Mouse (Mus musculus): ENCODE data around the gene Gjb1.

- TF ChIP-seq CTCF (IDR thresholded peaks at IDR 0.05; ENCODE audit: control insufficient read depth, insufficient read depth, low read length) = no peak
- TF ChIP-seq POLR2A (IDR thresholded peaks at IDR 0.05; ENCODE audit: borderline replicate concordance, control insufficient read depth, low read depth, low read length) = no peak
Observed at GRCm38 (mm10) chrX:101332031-101332374, 44.2 kb upstream of the Gjb1 start.

All from bone marrow, adult 2 months (tissue).